Mouse (Mus musculus): ENCODE data around the gene Acmsd.

The Acmsd gene

GRCm38 (mm10) chr1:127729096-127729495 lies at the start of gene Acmsd:
Gene Acmsd, plus strand, starts transcription at chr1:127729413.
- in situ Hi-C loops (cut with MboI, MseI): no loop called here

- in situ Hi-C loops (cut with MboI, MseI): loop anchor here (5.0 kb wide), 1 partner anchor 182 kb away; no protein-coding TSS in a partner anchor
Measured at GRCm38 (mm10) chr1:127679498-127680133, 49.6 kb upstream of the Acmsd start, which contains the start of gene Tmem163. Gene Tmem163, minus strand, starts transcription at chr1:127679548.

GRCm38 (mm10) chr1:127696533-127696932 lies 32.7 kb upstream of the Acmsd start:
- in situ Hi-C loops (cut with MboI, MseI): no loop called here

GRCm38 (mm10) chr1:127702187-127702586 lies 27.0 kb upstream of the Acmsd start:
- in situ Hi-C loops (cut with MboI, MseI): no loop called here

- in situ Hi-C loops (cut with MboI, MseI): no loop called here
Measured at GRCm38 (mm10) chr1:127706269-127706668, 22.9 kb upstream of the Acmsd start.

GRCm38 (mm10) chr1:127716441-127716840 lies 12.8 kb upstream of the Acmsd start:
- in situ Hi-C loops (cut with MboI, MseI): loop anchor here (5.0 kb wide), 1 partner anchor 46 kb away; no protein-coding TSS in a partner anchor

GRCm38 (mm10) chr1:127718290-127718689 lies 10.9 kb upstream of the Acmsd start:
- in situ Hi-C loops (cut with MboI, MseI): loop anchor here (5.0 kb wide), 1 partner anchor 44 kb away; no protein-coding TSS in a partner anchor

GRCm38 (mm10) chr1:127723596-127723995 lies 5.6 kb upstream of the Acmsd start:
- in situ Hi-C loops (cut with MboI, MseI): no loop called here

GRCm38 (mm10) chr1:127731086-127731485 lies 1.9 kb downstream of the Acmsd start:
- in situ Hi-C loops (cut with MboI, MseI): no loop called here

- in situ Hi-C loops (cut with MboI, MseI): no loop called here
Measured at GRCm38 (mm10) chr1:127732435-127732834, 3.2 kb downstream of the Acmsd start.

- in situ Hi-C loops (cut with MboI, MseI): no loop called here
Measured at GRCm38 (mm10) chr1:127732841-127733240, 3.6 kb downstream of the Acmsd start.

GRCm38 (mm10) chr1:127735356-127735755 lies 6.1 kb downstream of the Acmsd start:
- in situ Hi-C loops (cut with MboI, MseI): no loop called here

- in situ Hi-C loops (cut with MboI, MseI): loop anchor here (5.0 kb wide), 1 partner anchor 253 kb away; no protein-coding TSS in a partner anchor
Measured at GRCm38 (mm10) chr1:127750401-127751102, 21.3 kb downstream of the Acmsd start.

GRCm38 (mm10) chr1:127755806-127756205 lies 26.6 kb downstream of the Acmsd start:
- in situ Hi-C loops (cut with MboI, MseI): loop anchor here (5.0 kb wide), 1 partner anchor 694 kb away; no protein-coding TSS in a partner anchor

- in situ Hi-C loops (cut with MboI, MseI): loop anchor here (5.0 kb wide), 1 partner anchor 694 kb away; no protein-coding TSS in a partner anchor
Measured at GRCm38 (mm10) chr1:127756331-127757163, 27.3 kb downstream of the Acmsd start.

GRCm38 (mm10) chr1:127757164-127757545 lies 27.9 kb downstream of the Acmsd start:
- in situ Hi-C loops (cut with MboI, MseI): loop anchor here (5.0 kb wide), 1 partner anchor 695 kb away; no protein-coding TSS in a partner anchor

GRCm38 (mm10) chr1:127765468-127765867 lies 36.3 kb downstream of the Acmsd start:
- in situ Hi-C loops (cut with MboI, MseI): no loop called here

- in situ Hi-C loops (cut with MboI, MseI): no loop called here
Measured at GRCm38 (mm10) chr1:127766741-127767140, 37.5 kb downstream of the Acmsd start.

GRCm38 (mm10) chr1:127773198-127773802 lies 44.1 kb downstream of the Acmsd start:
- in situ Hi-C loops (cut with MboI, MseI): no loop called here

GRCm38 (mm10) chr1:127773803-127774500 lies 44.7 kb downstream of the Acmsd start, which contains the start of gene Ccnt2:
Gene Ccnt2, plus strand, starts transcription at chr1:127774164.
- in situ Hi-C loops (cut with MboI, MseI): no loop called here

- in situ Hi-C loops (cut with MboI, MseI): no loop called here
Measured at GRCm38 (mm10) chr1:127774501-127774880, 45.3 kb downstream of the Acmsd start.

All from T-helper 2 cell (primary cell).